Mouse (Mus musculus) kidney, adult 9 months (tissue): ENCODE data around the gene Klra2.
A peak's percentile ranks its signal among the peaks of the same experiment; 100 is the strongest.
"Not testable (repeated sequence)": the region's sequence is repeated elsewhere in the genome, so short reads cannot be mapped to it uniquely, and the experiment has no call there.

Source experiments
- DNase-seq: peaks from one replicate; pipeline ENCODE4 v3.0.0; 2022

The Klra2 gene

DNA sequence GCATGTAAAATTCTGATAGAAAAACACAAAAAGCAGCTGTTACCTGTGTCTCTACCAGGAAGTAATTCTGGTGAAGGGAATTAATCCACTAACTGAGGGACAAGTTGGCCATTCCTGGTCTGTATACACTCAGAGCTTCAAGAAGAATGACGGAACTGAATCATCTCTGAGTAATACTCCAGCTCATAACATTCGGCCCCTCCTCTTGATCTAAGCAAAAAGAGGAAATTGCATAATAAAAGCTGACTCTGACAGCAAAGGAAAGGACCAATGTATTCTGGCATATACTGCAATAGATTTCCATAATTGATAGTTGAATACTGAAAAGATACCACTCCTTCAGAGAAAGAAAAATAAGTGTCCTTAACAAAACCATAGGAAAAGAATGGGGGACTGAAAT, at the start of gene Klra2:
Klra2 (minus strand) TSS at position 157 of the 400 bp plus-strand sequence.
- DNase-seq: no peak

- DNase-seq: no peak
Measured at GRCm38 (mm10) chr6:131294435-131295112, 47.4 kb upstream of the Klra2 start.

DNA sequence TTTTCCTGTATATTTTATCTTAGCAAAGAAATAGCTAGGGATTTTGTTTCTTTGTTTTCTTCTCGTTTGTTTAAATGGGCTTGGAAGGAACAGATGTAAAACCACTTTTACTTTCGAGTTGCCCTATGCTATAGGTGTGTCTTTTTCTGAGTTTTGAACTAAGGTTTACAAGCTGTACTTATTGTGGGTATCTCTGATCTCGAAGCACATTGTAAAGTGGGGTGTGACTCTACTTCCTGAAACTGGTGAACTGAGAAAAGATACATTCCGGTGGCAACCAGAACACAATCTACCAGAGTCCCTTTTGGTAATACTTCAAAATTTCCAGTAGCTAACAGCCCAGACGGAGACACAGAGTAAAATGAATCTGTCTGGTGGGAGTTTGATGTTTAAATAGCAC, 46.8 kb upstream of the Klra2 start:
- DNase-seq: no peak

DNA sequence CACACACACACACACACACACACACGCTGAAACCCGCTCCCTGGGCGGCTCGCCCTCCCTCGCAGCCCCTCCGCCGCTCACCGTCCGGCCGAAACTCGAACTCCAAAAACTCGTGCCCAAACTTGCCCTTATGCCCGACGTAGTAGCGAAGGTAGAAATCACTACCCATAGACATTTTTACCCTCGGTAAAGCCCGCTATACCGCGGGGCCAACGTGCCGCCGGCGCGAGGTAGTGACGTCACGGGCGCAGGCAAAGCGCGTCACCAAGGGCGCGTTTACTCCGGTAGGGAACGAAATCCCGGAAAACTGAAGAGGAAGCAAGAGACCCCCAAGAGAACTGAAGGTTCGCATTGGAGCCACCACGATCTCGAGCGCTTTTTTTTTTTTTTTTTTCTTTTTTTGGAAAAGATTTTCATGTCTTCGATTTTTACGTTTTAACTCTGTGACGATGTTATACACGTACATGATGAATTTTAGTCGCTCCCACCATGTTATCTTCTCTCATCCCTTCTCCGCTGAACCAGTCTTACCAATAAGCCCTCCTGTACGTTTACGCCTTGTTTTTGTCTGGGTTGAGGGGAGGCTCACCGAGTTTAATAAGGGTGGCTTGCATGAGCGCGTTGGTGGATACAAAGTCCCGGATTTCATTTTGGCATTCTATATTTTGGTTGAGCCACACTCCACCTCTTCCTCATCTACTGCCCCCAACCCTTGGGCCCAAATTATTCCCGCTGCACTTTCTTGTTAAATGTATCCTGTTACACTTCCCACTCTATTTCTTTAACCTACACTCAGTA, 46.0 kb upstream of the Klra2 start, which contains the start of gene Magohb:
Magohb (minus strand) TSS at position 254 of the 798 bp plus-strand sequence.
- peak; percentile 78 for DNase-seq

GRCm38 (mm10) chr6:131292276-131292990, 45.3 kb upstream of the Klra2 start:
- DNase-seq: no peak

DNA sequence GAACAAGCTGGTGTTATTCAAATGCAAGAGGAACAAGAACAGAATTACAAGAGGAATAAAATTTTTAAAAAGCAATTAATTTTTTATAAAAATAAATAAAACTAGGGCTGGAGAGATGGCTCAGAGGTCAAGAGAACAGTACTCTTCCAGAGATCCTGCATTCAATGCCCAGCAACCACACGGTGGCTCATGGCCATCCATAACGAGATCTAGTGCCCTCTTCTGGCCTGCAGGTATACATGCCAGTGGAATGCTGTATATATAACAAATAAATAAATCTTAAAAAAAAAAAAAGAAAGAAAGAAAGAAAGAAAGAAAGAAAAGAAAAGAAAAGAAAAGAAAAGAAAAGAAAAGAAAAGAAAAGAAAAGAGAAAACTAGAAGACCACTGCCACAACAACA, 43.3 kb upstream of the Klra2 start:
- peak; percentile 22 for DNase-seq

DNA sequence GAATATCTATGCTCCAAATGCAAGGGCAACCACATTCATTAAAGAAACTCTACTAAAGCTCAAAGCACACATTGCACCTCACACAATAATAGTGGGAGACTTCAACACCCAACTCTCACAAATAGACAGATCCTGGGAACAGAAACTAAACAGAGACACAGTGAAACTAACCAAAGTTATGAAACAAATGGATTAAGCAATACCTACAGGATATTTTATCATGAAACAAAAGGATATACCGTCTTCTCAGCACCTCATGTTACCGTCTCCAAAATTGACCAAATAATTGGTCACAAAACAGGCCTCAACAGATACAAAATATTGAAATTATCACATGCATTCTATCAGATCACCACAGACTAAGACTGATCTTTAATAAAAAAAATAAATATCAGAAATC, 31.0 kb upstream of the Klra2 start:
- DNase-seq: not testable (repeated sequence)

DNA sequence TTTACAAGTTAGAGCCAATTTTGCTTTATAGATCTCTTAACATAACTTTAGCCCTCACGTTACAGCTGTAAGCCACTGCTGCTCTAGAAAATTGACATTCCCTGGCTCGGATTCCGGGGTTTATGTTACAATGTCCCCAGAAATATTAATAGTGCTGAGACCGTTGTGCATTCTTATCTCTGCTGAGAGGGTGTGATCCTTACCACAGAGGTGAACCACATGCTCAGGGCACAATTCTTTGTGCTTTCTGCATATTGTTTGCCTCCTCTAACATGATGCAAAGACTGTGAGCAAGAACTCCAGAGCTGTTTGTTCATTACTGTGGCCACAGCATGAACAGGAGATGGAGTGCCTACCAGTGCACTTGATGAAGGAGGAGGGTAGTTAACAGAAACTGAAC, 29.5 kb upstream of the Klra2 start:
- no peak for DNase-seq

DNA sequence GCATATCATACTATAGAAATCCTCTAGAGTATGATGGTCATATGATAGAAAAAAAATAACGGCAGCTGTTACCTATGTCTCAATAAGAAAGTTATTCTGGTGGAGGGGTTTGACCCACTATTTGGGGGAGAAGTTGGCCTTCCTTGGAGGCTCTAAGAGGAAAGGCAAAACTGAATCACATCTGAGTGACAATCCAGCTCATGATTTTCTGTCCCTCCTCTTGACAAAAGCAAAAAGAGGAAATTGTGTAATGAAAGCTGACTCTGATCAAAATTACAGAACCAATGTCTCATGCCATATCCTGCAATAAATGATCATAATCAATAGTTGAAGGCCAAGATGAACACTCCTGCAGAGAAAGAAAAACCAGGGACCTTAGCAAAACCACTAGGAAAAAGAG, 25.1 kb upstream of the Klra2 start:
- no peak for DNase-seq

DNA sequence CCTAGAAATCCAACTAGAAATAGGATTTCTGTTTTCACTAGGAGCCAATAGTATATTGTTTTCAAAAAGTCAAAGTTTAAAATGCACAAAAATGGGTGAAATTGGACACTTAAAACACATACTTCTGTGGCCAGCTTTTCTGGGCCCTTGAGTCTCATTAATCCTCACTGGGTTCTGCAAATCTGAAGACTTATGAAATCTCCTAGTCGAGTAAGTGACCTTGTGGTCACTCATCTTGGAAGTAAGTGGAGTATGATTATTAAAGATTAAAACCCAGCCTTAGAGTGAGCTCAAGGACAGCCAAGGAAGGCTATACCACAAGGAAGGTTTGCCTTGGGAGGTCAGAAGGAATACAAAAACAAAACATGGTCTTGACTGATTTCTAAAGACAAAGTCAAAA, 23.1 kb upstream of the Klra2 start:
- no peak for DNase-seq

GRCm38 (mm10) chr6:131269599-131269998, 22.4 kb upstream of the Klra2 start:
- no peak for DNase-seq

DNA sequence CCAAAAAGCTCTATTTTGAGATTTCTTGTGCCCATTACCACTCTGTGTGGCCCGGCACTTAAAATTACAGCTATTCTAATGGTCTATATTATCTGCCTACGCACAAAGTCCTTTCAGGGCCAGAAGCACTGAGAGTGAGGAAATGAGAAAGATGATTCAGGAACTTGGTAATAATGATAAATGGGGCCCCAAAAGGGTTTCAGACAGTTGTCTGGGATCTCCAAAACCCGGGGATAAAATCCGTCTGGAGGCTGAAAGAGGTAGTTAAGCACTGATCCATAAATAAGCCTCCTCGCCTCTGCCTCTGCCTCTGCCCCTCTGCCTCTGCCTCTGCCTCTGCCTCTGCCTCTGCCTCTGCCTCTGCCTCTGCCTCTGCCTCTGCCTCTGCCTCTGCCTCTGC, 17.0 kb upstream of the Klra2 start:
- no peak for DNase-seq

GRCm38 (mm10) chr6:131262778-131263177, 15.6 kb upstream of the Klra2 start:
- DNase-seq: no peak

GRCm38 (mm10) chr6:131262009-131262408, 14.8 kb upstream of the Klra2 start:
- no peak for DNase-seq

GRCm38 (mm10) chr6:131245081-131245480, 2.1 kb downstream of the Klra2 start:
- no peak for DNase-seq
